Mouse (Mus musculus) macrophage (primary cell): Measurements from ENCODE around the gene Trim41. TPM values are rescaled to one million over a fixed set of nuclear protein-coding genes. Genes with fewer than 3 reads are reported as not detected.
"Not testable (repeated sequence)": the region's sequence is repeated elsewhere in the genome, so short reads cannot be mapped to it uniquely, and the experiment has no call there.

ENCODE experiments used
- H3K27ac ChIP-seq: fragments of 350-480 bp; formaldehyde crosslinking; 2 replicates; pipeline ENCODE4 v1.9.0; 2021
- H3K36me3 ChIP-seq: fragments of 350-480 bp; formaldehyde crosslinking; 2 replicates; pipeline ENCODE4 v1.9.0; 2021; ENCODE audit errors: inconsistent target
- H3K4me3 ChIP-seq: fragments of 350-480 bp; formaldehyde crosslinking; 2 replicates; pipeline ENCODE4 v1.9.0; 2021; ENCODE audit errors: inconsistent target
- H3K79me2 ChIP-seq: fragments of 350-480 bp; formaldehyde crosslinking; 2 replicates; pipeline ENCODE4 v1.9.0; 2021; ENCODE audit errors: inconsistent target
- WGBS: methylation state at CpG from one replicate; pipeline ENCODE4 v1.1.7; 2026; ENCODE audit warnings: inconsistent platforms; ENCODE audit not compliant: missing documents; 5-methylcytosine and 5-hydroxymethylcytosine counted together
- polyA plus RNA-seq: library from polyadenylated mRNA; stranded (reverse); fragments of 250-400 nt; gene quantifications from 3 replicates; pipeline ENCODE4 v1.2.4, GENCODE M21; 2018; ENCODE audit warnings: inconsistent platforms
- total RNA-seq, 78 experiments: library from RNA; depleted of rRNA; stranded (reverse); fragments of 250-400 nt; gene quantifications; 1 replicate in 9 of 78; 2 replicates in 24 of 78; 3 replicates in 43 of 78; 4 replicates in 2 of 78; pipeline ENCODE4 v1.2.4; 2018; ENCODE audit warnings: inconsistent platforms in 56 of 78

Gene Trim41
- total RNA-seq (2018; cell fraction: chromatin; rRNA removed), result 100 to 1,000 TPM in 17 of 26 experiments, 10 to 100 TPM in 9; 20.6 to 250 (median 130) TPM
- total RNA-seq (2018; cell fraction: cytosol; rRNA removed), result 10 to 100 TPM; 16.9 to 87.7 (median 65.3) TPM
- total RNA-seq (2018; cell fraction: nucleus; rRNA removed), result 100 to 1,000 TPM in 10 of 26 experiments, 10 to 100 TPM in 16; 25.6 to 136 (median 96.6) TPM
- polyA plus RNA-seq, result 40.1 to 48.8 TPM (median 47.2 TPM) in 3 replicates

DNA sequence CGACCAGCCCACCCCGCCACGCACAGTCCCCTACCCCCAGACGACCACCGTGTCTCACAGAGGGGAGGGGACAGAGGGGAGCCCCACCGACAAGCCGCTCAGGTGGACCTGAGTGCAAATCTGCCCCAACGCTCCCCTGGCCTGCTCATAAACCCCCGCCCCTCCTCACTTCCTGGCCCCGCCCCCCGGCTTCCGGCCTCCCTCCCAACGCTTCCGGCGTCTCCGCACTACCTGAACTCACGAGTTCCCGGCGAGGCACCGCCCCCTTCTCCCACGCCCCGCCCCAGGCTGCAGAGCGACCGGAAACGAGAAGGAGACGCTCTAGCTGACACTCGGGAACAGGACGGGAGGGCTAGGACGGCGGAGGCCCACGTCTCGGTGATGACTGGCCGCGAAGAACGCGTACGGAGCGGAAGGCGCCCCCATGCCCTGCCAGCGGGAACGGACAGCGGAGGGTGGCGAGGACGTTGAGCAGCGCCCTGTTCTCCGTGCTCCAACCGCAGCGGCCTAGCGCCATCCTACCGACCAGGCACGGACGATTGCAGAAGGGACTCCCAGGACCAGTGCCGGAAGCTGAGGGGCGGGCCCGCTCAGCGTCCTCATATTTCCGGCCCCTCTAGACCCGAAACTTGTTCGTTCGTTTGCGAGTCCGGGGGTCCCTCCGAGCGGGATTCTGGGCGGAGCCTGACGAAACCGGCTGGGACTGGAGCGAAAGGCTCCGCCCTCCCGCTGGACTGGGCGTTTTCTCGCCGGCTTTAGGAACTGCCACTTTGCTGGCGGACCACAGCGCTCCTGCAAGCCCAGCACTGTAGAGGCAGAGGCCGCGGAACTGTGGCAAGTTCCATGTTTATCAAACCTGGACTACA lies at the start of gene Trim41:
TSS of gene Trim41 (minus strand) at position 554 of the 866 bp plus-strand sequence.
- Histone ChIP-seq H3K4me3 (peak within 1 kb of the TSS; percentile 67), H3K27ac (peak within 1 kb of the TSS; percentile 86), H3K79me2 (peaks cover 34% of the 10 kb centered on the region), H3K36me3 (no peaks in the 10 kb centered on the region)
- 2% methylated on average over 63 of the region's 77 CpGs for WGBS

DNA sequence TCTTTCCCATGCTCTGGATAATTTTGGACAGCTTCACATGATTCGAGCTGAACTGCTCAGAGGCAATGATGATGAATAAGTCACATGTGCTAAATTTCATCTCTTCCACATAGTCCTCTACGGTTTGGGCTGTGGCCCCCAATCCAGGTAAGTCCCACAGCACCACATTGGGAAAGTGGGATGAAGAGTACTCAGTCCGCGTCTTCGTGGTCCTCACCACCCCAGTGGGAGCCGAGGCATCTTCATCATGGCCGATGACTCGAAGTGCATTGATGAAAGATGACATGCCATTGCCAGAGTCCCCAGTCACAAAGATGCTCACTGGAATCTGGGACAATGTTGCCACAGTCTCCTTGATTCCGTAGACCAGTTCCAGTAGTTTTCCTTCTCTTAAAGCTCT lies 49.3 kb upstream of the Trim41 start:
- 94% methylated on average over 9 of the region's 9 CpGs for WGBS
- peaks cover 59% of the 10 kb centered on the region for H3K79me2 ChIP-seq
- peaks cover 41% of the 10 kb centered on the region for H3K36me3 ChIP-seq
- no peak overlapping the region for H3K27ac ChIP-seq
- H3K4me3 ChIP-seq, result no peak overlapping the region

DNA sequence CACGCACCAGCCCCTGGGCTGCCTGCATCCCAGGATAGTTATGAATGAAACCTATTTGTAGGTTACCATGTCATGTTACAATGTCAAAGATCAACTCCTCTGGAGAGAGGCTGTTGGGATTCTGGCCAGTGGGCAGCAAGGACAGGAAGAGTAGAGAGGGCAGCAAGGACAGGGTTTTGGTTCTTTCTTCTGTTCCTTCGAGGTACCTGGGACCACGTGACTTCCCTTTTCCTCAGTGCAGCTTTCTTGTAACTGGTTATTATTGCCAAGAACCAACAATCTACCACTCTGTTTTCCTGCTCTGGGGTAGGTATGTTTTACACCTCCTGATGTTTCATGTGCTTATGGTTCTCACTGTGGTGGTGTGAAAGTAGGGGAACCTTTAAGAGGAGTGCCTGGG lies 46.7 kb upstream of the Trim41 start:
- Histone ChIP-seq H3K27ac (no peak overlapping the region), H3K4me3 (no peak overlapping the region), H3K36me3 (peaks cover 41% of the 10 kb centered on the region), H3K79me2 (peaks cover 34% of the 10 kb centered on the region)
- 66% methylated on average over 3 of the region's 3 CpGs for WGBS

DNA sequence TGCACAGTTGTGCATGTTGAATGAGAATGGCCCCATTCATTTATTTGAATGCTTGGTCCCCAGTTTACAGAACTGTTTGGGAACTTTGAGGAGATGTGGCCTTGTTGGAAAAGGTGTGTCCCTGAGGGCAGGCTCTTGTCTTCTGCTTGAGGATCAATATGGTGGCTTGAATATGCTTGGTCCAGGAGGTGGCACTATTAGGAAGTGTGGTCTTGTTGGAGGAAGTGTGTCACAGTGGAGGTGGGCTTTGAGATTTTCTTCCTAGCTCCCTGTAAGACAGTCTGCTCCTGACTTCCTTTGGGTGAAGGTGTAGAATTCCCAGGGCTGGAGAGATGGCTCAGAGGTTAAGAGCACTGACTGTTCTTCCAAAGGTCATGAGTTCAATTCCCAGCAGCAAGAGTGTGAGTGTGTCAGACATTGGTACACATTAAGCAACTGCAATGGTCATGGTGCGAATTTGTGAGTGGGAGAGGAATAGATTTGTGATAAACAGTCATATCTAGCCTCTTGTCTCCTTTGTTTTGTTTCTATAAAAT lies 45.7 kb upstream of the Trim41 start:
- H3K36me3 ChIP-seq, result peaks cover 35% of the 10 kb centered on the region
- no peak overlapping the region for H3K27ac ChIP-seq
- WGBS, result 92% methylated on average over 1 of the region's 1 CpGs
- peaks cover 25% of the 10 kb centered on the region for H3K79me2 ChIP-seq
- no peak overlapping the region for H3K4me3 ChIP-seq

DNA sequence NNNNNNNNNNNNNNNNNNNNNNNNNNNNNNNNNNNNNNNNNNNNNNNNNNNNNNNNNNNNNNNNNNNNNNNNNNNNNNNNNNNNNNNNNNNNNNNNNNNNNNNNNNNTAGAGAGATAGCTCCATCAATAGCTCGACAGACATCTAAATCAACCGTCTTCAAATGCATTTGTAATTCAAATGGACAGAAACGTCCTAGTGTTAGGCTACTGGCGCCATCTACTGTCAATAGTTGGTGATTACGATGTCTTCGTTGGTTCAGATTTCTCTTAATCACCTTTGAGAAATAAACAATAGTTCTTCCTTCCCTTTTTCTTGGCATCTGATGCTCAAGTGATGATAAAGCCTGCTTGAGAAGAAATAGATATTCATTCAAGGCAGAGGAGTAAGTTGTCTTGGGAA lies 41.9 kb upstream of the Trim41 start:
- Histone ChIP-seq H3K4me3 (no peak overlapping the region), H3K27ac (no peak overlapping the region), H3K36me3 (no peaks in the 10 kb centered on the region), H3K79me2 (no peaks in the 10 kb centered on the region)
- WGBS, result 0% methylated on average over 6 of the region's 6 CpGs

DNA sequence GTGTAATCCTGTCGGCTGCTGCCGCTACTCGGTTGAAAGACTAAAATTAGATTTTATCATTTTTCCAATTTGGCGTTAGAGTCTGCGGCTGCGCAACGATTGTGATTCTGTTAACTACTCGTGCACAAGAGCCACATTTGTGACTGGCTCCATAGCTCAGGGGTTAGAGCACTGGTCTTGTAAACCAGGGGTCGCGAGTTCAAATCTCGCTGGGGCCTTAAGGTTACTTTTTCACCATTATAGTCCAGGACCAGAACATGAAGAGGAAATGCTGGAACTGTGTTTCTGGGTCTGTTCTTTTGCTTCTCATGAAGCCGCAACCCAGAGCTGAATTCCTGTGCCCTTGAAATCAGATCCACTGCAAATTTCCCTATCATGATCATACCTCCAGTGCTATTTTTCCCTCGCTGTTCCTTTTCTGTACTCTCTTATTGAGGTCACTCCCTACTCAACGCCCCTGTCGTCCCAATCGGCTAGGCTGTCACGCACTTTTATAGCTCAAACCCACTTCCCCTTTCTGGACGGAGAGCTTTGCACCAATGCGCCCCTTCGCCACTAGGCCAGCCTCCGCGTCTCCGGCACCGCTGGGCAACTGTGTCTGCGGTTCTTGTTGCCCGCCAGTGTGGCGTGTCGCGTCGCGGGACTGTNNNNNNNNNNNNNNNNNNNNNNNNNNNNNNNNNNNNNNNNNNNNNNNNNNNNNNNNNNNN lies 36.5 kb upstream of the Trim41 start:
- Histone ChIP-seq H3K79me2 (no peaks in the 10 kb centered on the region), H3K36me3 (no peaks in the 10 kb centered on the region), H3K4me3 (peak overlapping the region; percentile 59), H3K27ac (peak overlapping the region; percentile 41)
- 2% methylated on average over 31 of the region's 31 CpGs for WGBS

DNA sequence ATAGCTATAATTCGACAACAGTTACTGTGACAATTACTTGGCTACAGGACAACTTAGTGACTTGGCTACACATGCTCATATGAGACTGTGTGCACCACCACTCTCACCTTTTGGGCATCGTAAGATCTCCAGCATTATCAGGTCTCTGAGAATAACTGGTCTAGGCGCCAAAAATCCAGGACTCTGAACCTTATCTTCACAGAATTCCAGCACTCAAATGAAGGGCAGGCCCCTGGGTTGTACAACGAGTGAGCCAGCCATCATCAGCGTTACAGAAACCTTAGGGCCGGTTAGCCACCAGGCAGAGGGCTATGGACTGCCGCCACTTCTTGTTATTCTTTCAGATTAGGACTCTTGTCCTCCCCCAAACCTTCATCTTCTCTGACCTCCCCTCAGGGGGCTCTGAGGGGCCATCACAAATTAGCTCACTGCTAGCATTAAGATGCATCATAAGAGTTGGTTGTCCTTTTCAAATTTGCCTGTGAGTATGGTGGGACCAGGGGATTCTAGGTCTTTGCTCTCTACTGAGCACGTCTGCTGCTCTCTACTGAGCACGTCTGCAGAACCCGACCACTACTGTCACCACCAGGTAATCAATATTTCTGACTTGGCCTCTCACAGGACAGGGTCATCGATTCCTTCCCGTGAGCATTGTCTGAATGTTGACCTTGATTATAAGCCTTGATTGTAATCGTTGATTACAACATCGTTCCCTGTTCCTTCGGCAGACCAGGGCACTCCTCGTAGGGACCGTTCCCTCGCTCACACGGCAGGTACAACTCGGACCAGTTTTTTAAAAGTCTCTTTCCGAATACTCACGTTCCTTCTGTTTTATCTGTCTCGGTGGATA lies 35.7 kb upstream of the Trim41 start:
- Histone ChIP-seq H3K4me3 (peak overlapping the region; percentile 59), H3K79me2 (no peaks in the 10 kb centered on the region), H3K27ac (no peak overlapping the region), H3K36me3 (no peaks in the 10 kb centered on the region)
- 15% methylated on average over 23 of the region's 23 CpGs for WGBS

DNA sequence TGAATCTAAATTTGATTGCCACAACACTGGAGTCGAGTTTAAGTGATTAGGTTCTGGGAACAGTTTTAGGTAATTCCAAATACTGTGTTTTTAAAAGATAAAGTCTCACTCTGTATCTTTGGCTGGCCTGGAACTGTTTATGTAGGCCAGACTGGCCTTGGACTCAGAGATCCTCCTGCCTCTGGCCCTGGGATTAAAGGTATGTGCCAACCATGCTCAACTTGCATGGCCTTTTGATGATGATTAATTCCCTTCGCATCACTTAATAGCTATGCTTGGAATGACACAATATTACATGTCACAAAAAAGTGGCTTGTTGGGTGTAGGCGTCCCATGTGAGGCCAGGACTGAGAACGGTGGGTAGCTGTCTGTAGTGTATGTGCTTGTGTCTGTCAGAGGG lies 35.0 kb upstream of the Trim41 start:
- no peaks in the 10 kb centered on the region for H3K79me2 ChIP-seq
- no peak overlapping the region for H3K4me3 ChIP-seq
- no peaks in the 10 kb centered on the region for H3K36me3 ChIP-seq
- WGBS, result 87% methylated on average over 4 of the region's 4 CpGs
- no peak overlapping the region for H3K27ac ChIP-seq

DNA sequence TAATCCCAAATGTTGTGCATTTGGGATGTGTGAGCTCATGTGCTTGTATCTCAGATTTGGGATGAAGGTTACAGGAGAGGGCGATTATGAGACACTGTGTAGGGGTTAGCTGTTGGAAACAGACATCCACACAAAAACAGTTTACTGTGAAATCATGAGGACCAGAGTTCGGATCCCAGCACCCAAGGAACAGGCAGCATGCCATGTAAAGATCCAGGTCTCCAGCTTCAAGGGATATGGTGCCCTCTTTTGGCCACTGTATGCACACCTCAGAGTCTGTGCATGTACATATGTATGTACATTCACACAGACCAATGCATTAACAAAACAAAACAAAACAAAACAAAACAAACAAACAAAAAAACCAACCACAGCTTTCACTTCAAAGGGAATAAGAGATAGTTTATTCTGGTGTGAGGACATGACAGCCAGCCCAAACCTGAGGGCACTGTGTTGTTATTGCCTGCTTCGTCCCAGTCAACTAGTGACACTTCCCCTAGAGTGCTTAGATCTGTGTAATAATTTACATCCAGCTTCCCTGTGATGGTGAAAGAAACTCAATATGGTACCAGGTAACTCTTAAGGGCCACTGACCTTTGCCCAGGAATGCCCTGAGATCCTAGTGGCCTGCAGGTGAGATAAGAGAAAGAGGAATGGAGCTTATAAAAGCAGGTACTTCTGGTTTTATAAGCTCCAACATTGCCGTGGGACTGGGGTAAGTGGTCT lies 34.3 kb upstream of the Trim41 start:
- H3K27ac ChIP-seq, result no peak overlapping the region
- 95% methylated on average over 4 of the region's 4 CpGs for WGBS
- no peak overlapping the region for H3K4me3 ChIP-seq

DNA sequence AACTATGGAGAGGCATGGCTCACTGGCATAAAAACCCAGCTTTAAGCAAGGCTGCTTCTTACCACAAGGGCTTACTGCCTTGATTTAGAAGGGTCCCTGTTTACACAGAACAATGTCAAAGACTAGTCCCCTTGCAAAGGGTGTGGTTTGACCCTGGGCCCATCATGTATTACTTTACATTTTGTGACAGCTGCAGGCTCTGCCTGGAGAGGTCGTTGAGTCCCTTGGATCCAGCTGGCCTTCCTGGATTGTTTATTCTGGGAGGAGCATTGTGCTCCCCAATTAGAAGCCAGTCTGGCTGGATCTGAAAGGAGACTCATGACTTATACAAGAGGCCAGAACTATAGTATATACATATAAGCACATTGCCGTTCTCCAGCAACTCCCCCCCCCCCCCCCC lies 33.1 kb upstream of the Trim41 start:
- no peaks in the 10 kb centered on the region for H3K36me3 ChIP-seq
- no peak overlapping the region for H3K27ac ChIP-seq
- 78% methylated on average over 2 of the region's 2 CpGs for WGBS
- H3K4me3 ChIP-seq, result no peak overlapping the region
- H3K79me2 ChIP-seq, result no peaks in the 10 kb centered on the region

More for the DNA sequence above, 34.3 kb upstream of the Trim41 start:
- Histone ChIP-seq H3K79me2 (no peaks in the 10 kb centered on the region), H3K36me3 (no peaks in the 10 kb centered on the region)

DNA sequence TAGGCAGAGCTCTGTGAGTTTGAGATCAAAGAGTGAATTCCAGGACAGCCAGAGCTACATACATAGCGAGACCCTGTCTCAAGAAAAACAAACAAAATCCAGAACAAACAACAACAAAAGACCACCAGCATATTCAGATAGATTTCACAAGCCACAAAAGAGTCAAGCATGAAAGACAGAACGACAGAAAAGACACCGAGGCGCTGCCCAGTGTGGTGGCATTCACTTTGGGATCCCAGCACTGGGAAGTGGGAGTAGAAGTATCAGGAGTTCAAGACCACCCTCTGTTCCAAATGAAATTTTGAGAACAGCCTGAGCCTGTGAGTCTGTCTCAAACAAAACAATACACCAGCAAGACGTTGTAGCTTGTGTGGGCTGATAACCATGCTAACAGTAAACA lies 29.7 kb upstream of the Trim41 start:
- Histone ChIP-seq H3K4me3 (no peak overlapping the region), H3K27ac (no peak overlapping the region), H3K36me3 (no peaks in the 10 kb centered on the region), H3K79me2 (no peaks in the 10 kb centered on the region)
- 91% methylated on average over 5 of the region's 5 CpGs for WGBS

DNA sequence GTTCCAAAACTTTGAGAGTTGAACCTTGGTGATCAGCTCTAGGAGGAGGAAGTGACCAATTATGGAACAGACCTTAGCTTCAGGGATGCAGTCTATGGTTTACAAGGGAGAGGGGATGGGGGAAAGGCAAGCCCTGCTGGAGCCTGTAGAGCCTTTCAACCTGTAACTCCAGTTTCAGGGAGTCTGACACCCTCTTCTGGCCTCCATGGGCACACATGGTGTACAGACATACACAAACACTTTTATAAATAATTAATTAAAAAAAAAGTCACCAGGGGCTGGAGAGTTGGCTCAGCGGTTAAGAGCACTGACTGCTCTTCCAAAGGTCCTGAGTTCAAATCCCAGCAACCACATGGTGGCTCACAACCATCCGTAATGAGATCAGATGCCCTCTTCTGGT lies 29.2 kb upstream of the Trim41 start:
- not testable (repeated sequence) for H3K4me3 ChIP-seq, H3K79me2 ChIP-seq, H3K36me3 ChIP-seq, H3K27ac ChIP-seq
- no CpG with 5 or more reads among the region's 2 CpGs for WGBS

DNA sequence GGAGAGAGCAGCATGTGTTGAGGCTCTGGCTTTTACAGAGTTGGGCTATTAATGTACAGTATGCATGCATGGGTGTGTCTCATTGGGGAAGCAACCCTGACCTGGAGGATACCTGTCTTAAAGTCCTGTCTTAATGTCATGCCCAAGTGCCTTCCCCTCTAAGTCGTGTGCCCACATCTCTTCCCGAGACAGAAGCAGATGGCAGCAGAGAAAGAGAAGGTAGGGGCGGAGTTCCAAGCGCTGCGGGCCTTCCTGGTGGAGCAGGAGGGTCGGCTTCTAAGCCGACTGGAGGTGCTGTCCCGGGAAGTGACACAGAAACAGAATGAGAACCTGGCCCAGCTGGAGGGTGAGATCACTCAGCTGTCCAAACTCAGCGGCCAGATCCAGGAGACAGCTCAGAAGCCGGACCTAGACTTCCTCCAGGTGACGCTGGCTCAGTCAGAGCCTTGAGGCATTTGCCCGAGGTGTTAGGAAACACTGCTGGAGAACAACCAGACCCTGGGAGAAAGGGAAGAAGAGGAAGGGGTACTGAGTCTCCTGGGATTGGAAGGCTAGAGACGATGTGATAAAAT lies 28.2 kb upstream of the Trim41 start:
- WGBS, result 82% methylated on average over 13 of the region's 13 CpGs
- Histone ChIP-seq H3K4me3 (no peak overlapping the region), H3K79me2 (no peaks in the 10 kb centered on the region), H3K36me3 (no peaks in the 10 kb centered on the region), H3K27ac (no peak overlapping the region)
